Mouse (Mus musculus): Measurements from ENCODE around the gene 4930426L09Rik. TPM values are rescaled to one million over a fixed set of nuclear protein-coding genes. Genes with fewer than 3 reads are reported as not detected.

The 4930426L09Rik gene
- total and polyA plus RNA-seq, 3 experiments: 0.18 TPM; not detected in 2

GRCm38 (mm10) chr2:18965950-18966349 lies 32.2 kb upstream of the 4930426L09Rik start:
- no peak overlapping the region for H3K9ac ChIP-seq (ENCODE audit: low read depth, low read length)
- H3K27me3 ChIP-seq (ENCODE audit: control insufficient read depth, insufficient read depth, low read length): no peaks in the 10 kb centered on the region
- H3K4me1 ChIP-seq (ENCODE audit: control insufficient read depth, insufficient read depth, low read length): peaks cover 6% of the 10 kb centered on the region
- intact Hi-C loops (cut with DNase I): no loop called here
- H3K36me3 ChIP-seq (ENCODE audit: control insufficient read depth, insufficient read depth, low read length): no peaks in the 10 kb centered on the region
- H3K4me3 ChIP-seq: no peak overlapping the region
- no peak for TF ChIP-seq POLR2A (IDR thresholded peaks at IDR 0.05; ENCODE audit: insufficient read depth, low read depth, low read length)
- TF ChIP-seq CTCF (IDR thresholded peaks at IDR 0.05): no peak
- TF ChIP-seq EP300 (IDR thresholded peaks at IDR 0.05; ENCODE audit: insufficient read depth, low read depth, low read length): no peak
- DNase-seq: no peak
- H3K79me2 ChIP-seq (replicated peaks; ENCODE audit: control insufficient read depth, insufficient read depth, low read length): peaks cover 4% of the 10 kb centered on the region; the same call in 1 of the 2 replicates
- no peak overlapping the region for H3K27ac ChIP-seq
- 98% methylated on average over 2 of the region's 2 CpGs for WGBS

GRCm38 (mm10) chr2:18966566-18966965 lies 31.6 kb upstream of the 4930426L09Rik start:
- intact Hi-C loops (cut with DNase I): no loop called here
- H3K4me3 ChIP-seq: no peak overlapping the region
- no peak overlapping the region for H3K27ac ChIP-seq
- no peak for DNase-seq
- H3K79me2 ChIP-seq (replicated peaks; ENCODE audit: control insufficient read depth, insufficient read depth, low read length): peaks cover 4% of the 10 kb centered on the region; the same call in 1 of the 2 replicates
- no peaks in the 10 kb centered on the region for H3K36me3 ChIP-seq (ENCODE audit: control insufficient read depth, insufficient read depth, low read length)
- H3K4me1 ChIP-seq (ENCODE audit: control insufficient read depth, insufficient read depth, low read length): peaks cover 6% of the 10 kb centered on the region
- 93% methylated on average over 5 of the region's 5 CpGs for WGBS
- no peak overlapping the region for H3K9ac ChIP-seq (ENCODE audit: low read depth, low read length)
- no peaks in the 10 kb centered on the region for H3K27me3 ChIP-seq (ENCODE audit: control insufficient read depth, insufficient read depth, low read length)
- no peak for TF ChIP-seq POLR2A (IDR thresholded peaks at IDR 0.05; ENCODE audit: insufficient read depth, low read depth, low read length)

GRCm38 (mm10) chr2:18967451-18968063 lies 30.6 kb upstream of the 4930426L09Rik start:
- Histone ChIP-seq H3K4me1 (ENCODE audit: control insufficient read depth, insufficient read depth, low read length) (peaks cover 4% of the 10 kb centered on the region), H3K9ac (ENCODE audit: low read depth, low read length) (no peak overlapping the region), H3K36me3 (ENCODE audit: control insufficient read depth, insufficient read depth, low read length) (no peaks in the 10 kb centered on the region), H3K27me3 (ENCODE audit: control insufficient read depth, insufficient read depth, low read length) (no peaks in the 10 kb centered on the region), H3K27ac (no peak overlapping the region), H3K4me3 (no peak overlapping the region), H3K79me2 (replicated peaks; ENCODE audit: control insufficient read depth, insufficient read depth, low read length) (peaks cover 4% of the 10 kb centered on the region; the same call in 1 of the 2 replicates)
- 91% methylated on average over 5 of the region's 5 CpGs for WGBS
- intact Hi-C loops (cut with DNase I): no loop called here
- no peak for TF ChIP-seq CTCF (IDR thresholded peaks at IDR 0.05)
- no peak for TF ChIP-seq POLR2A (IDR thresholded peaks at IDR 0.05; ENCODE audit: insufficient read depth, low read depth, low read length)
- no peak for TF ChIP-seq EP300 (IDR thresholded peaks at IDR 0.05; ENCODE audit: insufficient read depth, low read depth, low read length)
- no peak for DNase-seq

- Histone ChIP-seq H3K79me2 (replicated peaks; ENCODE audit: control insufficient read depth, insufficient read depth, low read length) (peaks cover 4% of the 10 kb centered on the region; the same call in 1 of the 2 replicates), H3K27me3 (ENCODE audit: control insufficient read depth, insufficient read depth, low read length) (no peaks in the 10 kb centered on the region), H3K4me1 (ENCODE audit: control insufficient read depth, insufficient read depth, low read length) (peaks cover 1% of the 10 kb centered on the region), H3K9ac (ENCODE audit: low read depth, low read length) (no peak overlapping the region), H3K36me3 (ENCODE audit: control insufficient read depth, insufficient read depth, low read length) (no peaks in the 10 kb centered on the region), H3K27ac (no peak overlapping the region), H3K4me3 (no peak overlapping the region)
- no peak for TF ChIP-seq POLR2A (IDR thresholded peaks at IDR 0.05; ENCODE audit: insufficient read depth, low read depth, low read length)
- DNase-seq: no peak
- 75% methylated on average over 5 of the region's 5 CpGs for WGBS
- intact Hi-C loops (cut with DNase I): no loop called here
Observed at GRCm38 (mm10) chr2:18969066-18969681, 29.0 kb upstream of the 4930426L09Rik start.

- 73% methylated on average over 2 of the region's 2 CpGs for WGBS
- intact Hi-C loops (cut with DNase I): no loop called here
- Histone ChIP-seq H3K27me3 (ENCODE audit: control insufficient read depth, insufficient read depth, low read length) (no peaks in the 10 kb centered on the region), H3K79me2 (replicated peaks; ENCODE audit: control insufficient read depth, insufficient read depth, low read length) (peaks cover 2% of the 10 kb centered on the region; the same call in 1 of the 2 replicates), H3K4me1 (ENCODE audit: control insufficient read depth, insufficient read depth, low read length) (peaks cover 3% of the 10 kb centered on the region), H3K36me3 (ENCODE audit: control insufficient read depth, insufficient read depth, low read length) (no peaks in the 10 kb centered on the region), H3K9ac (ENCODE audit: low read depth, low read length) (no peak overlapping the region), H3K27ac (no peak overlapping the region), H3K4me3 (no peak overlapping the region)
- TF ChIP-seq EP300 (IDR thresholded peaks at IDR 0.05; ENCODE audit: insufficient read depth, low read depth, low read length): no peak
- no peak for TF ChIP-seq POLR2A (IDR thresholded peaks at IDR 0.05; ENCODE audit: insufficient read depth, low read depth, low read length)
- no peak for TF ChIP-seq CTCF (IDR thresholded peaks at IDR 0.05)
- DNase-seq: no peak
Observed at GRCm38 (mm10) chr2:18970461-18970860, 27.7 kb upstream of the 4930426L09Rik start.

GRCm38 (mm10) chr2:18971564-18971963 lies 26.6 kb upstream of the 4930426L09Rik start:
- Histone ChIP-seq H3K4me1 (ENCODE audit: control insufficient read depth, insufficient read depth, low read length) (peaks cover 3% of the 10 kb centered on the region), H3K4me3 (no peak overlapping the region), H3K9ac (ENCODE audit: low read depth, low read length) (no peak overlapping the region), H3K27ac (no peak overlapping the region), H3K36me3 (ENCODE audit: control insufficient read depth, insufficient read depth, low read length) (no peaks in the 10 kb centered on the region), H3K27me3 (ENCODE audit: control insufficient read depth, insufficient read depth, low read length) (no peaks in the 10 kb centered on the region), H3K79me2 (replicated peaks; ENCODE audit: control insufficient read depth, insufficient read depth, low read length) (peaks cover 2% of the 10 kb centered on the region; the same call in 1 of the 2 replicates)
- DNase-seq: no peak
- 92% methylated on average over 3 of the region's 3 CpGs for WGBS
- intact Hi-C loops (cut with DNase I): no loop called here
- TF ChIP-seq EP300 (IDR thresholded peaks at IDR 0.05; ENCODE audit: insufficient read depth, low read depth, low read length) (no peak), POLR2A (IDR thresholded peaks at IDR 0.05; ENCODE audit: insufficient read depth, low read depth, low read length) (no peak), CTCF (IDR thresholded peaks at IDR 0.05) (no peak)

All from heart, adult 2 months (tissue).